Mouse (Mus musculus) inflammation-experienced regulatory T-cells, adult 6 months (primary cell): Measurements from ENCODE around the gene Tnnc1. TPM values are rescaled to one million over a fixed set of nuclear protein-coding genes. Genes with fewer than 3 reads are reported as not detected.

Experiments used
- ATAC-seq: one replicate; pipeline ENCODE4 v1.8.0; 2017
- polyA plus RNA-seq, 3 experiments: library from polyadenylated mRNA; unstranded; fragments of 100-300 nt; shearing (Covaris generic); gene quantifications; one replicate each; pipeline ENCODE4 v1.2.1; 2017

Gene Tnnc1
- not detected for polyA plus RNA-seq

- no peak for ATAC-seq
Observed at GRCm38 (mm10) chr14:31208084-31208483, at the start of gene Tnnc1. Gene Tnnc1, plus strand, starts transcription at chr14:31208312.

DNA sequence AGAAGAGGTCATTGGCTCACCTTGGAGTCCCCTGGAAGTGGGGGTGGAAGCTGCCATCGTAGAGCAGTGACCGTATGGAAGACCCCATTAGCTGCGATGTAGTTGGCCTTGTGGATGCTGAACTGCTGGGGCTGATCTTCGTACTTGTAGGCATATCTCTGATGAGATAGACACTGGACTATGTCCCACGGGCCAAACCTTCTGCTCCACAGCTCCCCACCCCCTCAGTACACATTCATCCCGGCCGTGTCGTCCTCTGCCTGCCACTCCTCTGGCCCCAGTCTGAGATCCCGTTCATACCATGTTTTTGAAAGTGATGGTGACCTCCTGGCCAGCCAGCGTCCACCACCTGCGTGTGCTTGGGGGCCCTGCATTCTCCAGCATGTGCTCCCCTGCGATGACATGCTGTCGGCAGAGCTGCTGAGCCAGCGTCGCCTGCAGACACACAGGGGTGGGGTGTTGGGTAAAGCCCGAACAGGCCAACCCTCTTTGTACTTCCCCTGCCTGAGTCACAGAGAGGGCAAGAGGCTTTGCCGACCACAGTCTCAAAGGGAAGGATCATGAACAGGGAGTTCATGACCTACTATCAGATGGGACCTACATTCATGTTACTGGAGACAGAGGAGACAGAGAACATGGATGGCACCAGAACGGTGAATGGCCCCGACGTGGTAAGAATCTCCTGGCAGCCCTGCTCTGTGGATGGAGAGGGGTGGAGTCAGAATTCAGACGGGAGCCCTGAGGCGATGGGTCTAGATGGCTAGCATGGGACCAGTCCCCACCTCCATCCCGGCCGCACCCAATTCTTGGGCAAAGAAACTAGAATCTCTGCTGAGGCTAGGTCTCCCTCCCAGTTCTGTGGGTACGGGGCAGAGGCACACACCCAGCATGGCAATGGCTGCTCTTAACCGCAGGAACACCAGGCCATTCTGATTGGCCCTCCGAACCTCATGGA, 47.6 kb upstream of the Tnnc1 start:
- ATAC-seq, result peak; percentile 63

DNA sequence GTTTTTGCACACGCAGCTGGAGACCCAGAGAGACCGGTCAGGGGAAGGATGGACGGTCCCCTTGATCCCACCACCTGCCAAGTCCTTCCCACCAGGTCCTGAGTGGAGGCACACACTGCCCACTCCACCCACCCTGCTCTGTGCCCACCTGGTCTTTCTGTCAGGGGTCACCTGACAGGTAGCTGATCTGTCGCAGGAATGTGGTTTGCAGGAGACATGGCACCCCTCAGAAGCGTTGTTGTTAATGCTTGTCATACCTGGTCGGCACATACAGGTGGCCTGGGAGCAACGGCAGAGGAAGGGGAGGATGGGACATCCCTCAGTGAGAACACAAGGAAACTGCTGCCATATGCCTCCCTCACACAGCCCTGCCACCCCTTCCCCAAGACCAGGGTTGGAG, 46.9 kb upstream of the Tnnc1 start:
- no peak for ATAC-seq

DNA sequence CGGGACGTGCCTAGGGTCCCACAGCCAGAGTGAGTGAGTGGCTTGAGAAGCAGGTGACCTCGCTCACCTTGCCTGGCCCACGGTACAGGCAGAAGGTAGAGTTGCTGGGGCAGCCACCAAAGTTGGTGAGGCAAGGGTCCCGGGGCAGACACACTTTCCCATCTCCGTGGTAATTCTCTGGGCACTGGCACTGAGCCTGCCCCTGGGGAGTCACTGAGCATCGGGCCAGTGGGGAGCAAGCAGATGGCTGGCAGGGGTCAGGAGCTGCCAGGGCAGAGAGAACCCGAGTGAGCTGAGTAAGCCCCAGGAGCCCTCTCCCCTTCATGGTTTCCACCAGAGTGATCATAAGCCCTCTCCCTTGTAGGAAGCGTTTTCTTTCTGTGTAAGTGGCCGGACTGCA, 46.5 kb upstream of the Tnnc1 start:
- ATAC-seq, result no peak

DNA sequence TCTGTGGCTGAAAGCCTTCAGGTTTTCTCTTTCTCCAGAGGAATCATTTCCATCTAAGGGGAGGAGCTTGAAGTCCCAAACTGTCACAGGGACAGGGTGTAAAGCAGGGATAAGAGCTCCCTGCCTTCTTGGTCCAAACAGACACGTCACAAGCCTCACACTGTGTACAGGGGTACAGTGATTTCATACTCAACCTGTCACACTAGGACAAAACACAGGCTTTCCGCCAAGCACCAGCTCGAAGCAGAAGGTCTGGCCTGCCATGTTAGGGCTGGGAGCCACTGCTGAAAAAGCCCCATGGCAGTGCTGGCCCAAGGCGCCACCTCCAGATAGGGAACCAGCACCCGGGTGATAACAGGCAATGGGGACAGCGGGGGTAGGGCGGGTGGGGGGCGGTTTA, 44.0 kb upstream of the Tnnc1 start:
- ATAC-seq, result no peak

- ATAC-seq, result no peak
Observed at GRCm38 (mm10) chr14:31165010-31165409, 43.1 kb upstream of the Tnnc1 start.

DNA sequence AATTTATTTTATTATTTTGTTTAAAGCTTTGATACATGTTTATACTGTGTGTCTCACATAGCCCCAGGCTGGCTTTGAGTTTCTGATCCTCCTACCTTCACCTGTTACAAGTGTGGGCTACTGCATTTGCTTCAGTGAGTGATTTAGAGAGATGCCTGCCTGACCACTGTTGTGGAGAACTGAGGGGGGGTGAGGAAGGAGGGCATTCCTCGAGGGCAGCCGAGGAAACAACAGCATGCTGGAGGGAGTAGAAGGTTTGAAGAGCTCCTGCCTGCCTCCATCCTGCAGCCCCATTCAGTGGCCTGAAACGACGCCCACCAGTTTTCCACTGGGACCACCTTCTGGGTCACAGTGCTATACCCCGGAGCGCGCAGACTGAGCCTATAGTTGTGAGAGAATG, 42.7 kb upstream of the Tnnc1 start:
- no peak for ATAC-seq

GRCm38 (mm10) chr14:31165991-31166630, 42.0 kb upstream of the Tnnc1 start:
- no peak for ATAC-seq

GRCm38 (mm10) chr14:31166827-31167226, 41.3 kb upstream of the Tnnc1 start:
- no peak for ATAC-seq

DNA sequence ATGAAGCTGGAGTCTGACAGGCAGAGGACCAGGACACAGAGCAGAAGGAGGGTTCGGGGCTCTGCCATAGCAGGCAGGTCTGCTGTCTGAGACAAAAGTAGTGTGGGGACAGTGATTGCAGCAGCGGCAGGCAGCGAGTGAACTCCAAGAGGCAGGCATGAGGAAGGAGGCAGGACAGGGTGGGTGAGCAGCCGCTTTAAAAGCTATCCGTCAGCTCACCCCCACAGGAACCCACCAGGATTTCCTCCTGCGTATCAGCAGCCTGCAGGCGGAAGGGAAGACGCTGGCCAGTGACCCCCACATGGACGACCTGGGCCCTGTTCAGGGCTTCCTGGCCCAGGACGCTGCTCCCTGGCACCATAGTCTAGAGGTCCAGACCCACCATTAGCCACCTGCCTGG, 39.7 kb upstream of the Tnnc1 start, which contains the start of gene Stab1:
Stab1 (minus strand) TSS at position 217 of the 400 bp plus-strand sequence.
- no peak for ATAC-seq

- no peak for ATAC-seq
Observed at GRCm38 (mm10) chr14:31169508-31169907, 38.6 kb upstream of the Tnnc1 start.

- ATAC-seq, result no peak
Observed at GRCm38 (mm10) chr14:31170963-31171362, 37.1 kb upstream of the Tnnc1 start.

DNA sequence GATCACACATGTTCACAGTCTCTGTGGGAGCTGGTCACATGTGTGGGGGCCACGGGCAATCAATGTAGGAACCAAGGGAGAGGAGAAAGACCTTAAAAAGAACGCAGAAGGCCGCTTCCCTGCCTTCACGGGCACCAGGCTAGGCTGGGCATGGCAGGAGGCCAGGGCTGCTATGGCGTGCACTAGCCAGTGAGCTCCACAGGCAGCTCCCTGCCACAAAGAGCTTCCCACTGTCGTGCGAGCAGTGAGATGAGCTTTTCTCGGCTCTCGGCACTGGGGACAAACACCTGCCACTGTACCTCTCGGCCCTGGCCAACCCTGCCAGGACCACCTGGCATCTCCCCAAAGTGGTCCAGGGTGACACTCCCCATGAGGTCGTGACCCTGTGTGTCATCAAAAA, 36.7 kb upstream of the Tnnc1 start:
- ATAC-seq, result no peak

- ATAC-seq, result no peak
Observed at GRCm38 (mm10) chr14:31171821-31172220, 36.3 kb upstream of the Tnnc1 start.

DNA sequence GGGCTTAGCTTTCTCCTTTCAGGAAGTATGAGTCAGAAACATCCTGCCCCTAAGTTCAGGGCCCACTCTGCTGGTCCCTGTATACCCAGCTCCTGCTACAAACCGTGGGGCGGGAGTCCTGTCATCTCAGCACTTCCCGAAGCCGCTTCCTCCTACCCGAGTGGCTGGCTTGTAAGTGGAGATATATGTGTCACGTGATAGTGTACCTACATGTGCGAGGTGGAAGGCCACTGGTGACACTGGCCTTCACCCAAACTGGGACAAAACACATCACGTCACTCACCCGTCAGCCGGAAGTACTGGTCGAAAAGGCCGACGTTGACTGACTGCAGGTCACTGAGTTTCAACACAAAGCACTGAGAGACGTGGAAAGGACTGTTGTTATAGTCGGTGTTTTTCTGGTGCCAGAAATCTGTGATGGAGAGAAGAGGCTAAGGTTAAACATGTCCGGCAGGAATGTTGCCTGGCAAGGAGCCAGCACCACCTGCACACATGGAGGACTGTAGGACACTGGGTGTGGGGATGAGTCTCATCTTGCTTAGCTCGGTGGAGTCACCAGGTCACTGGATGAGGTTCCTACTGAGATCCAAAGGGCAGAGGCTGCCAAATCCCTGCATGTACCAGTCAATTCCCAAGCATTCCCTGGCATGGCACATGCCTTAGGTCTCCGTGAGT, 35.2 kb upstream of the Tnnc1 start:
- no peak for ATAC-seq

DNA sequence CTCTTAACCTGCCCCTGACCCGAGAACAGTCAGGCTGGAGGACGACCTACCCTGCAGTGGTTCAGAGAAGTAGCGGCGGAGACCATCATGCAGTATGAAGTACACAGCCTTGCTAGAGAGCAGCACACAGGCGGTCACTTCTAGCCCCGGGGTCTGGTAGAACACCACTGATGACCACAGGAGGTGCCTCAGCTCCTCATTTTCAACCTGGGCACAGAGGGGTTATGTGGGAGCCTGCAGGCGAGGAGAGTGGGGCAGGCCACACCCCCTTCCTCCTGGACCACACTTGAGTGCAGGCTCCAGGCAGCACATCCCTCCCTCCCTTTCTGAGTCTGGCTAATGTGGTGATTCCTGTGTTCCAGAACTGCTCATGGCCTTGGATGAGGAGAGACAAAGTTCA, 34.6 kb upstream of the Tnnc1 start:
- ATAC-seq, result no peak

DNA sequence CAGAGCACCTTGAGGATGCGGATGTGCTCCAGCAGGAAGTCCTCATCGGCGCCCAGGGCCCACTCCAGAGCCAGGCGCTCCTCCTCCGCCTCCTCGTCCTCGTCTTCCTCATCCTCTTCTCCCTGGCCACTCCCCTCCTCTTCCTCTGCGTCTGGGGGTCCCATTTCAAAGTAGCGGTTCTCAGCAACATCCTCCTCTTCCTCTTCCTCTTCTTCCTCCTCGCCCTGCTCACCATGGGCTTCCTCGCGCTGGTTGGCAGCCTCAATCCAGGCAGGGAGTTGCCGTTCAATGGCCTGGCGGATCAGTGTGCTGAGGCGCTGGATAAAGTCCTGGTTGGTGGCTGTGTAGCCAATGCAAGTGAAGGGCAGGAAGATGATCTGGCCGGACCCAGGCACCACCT, 30.8 kb upstream of the Tnnc1 start:
- no peak for ATAC-seq

DNA sequence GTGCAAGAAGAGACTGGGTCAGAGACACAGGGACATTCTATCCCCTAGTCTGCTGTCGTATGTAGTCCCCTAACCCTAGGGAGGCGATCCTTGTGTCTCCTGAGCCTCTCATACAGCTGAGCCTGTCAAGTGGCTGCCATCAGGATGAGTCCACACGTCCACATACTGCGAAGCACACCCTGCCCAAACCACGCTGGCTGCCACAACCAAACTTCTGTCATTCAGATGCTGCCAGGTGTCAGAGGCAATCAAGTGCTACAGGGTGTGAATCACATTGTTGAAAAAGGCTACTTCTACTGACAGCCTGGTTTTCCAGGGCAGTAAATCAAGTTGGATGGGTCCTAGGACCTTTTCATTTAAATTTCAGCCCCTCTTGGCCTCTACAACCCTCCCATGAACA, 30.4 kb upstream of the Tnnc1 start:
- ATAC-seq, result no peak

GRCm38 (mm10) chr14:31179677-31180365, 28.3 kb upstream of the Tnnc1 start:
- ATAC-seq, result no peak

- ATAC-seq, result no peak
Observed at GRCm38 (mm10) chr14:31181512-31181911, 26.6 kb upstream of the Tnnc1 start.

GRCm38 (mm10) chr14:31182786-31183290, 25.3 kb upstream of the Tnnc1 start:
- ATAC-seq, result no peak

DNA sequence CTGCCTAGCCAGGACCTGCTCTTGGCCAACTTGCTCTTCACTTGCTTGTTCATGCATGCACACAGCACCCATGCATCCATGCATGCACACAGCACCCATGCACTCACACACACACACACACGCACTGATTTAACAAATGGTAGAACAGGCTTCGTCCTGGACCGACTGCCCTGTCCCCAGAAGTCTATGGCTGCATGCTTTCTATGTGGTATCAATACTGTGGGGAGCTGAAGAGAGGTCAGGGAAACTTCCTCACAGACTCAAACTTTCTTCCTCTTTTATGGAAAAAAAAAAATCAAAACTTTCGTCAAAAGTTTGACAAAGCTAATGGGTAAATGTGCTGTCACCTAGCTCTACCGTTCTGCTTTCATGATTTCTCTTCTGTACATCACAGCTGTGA, 24.6 kb upstream of the Tnnc1 start:
- ATAC-seq, result no peak

DNA sequence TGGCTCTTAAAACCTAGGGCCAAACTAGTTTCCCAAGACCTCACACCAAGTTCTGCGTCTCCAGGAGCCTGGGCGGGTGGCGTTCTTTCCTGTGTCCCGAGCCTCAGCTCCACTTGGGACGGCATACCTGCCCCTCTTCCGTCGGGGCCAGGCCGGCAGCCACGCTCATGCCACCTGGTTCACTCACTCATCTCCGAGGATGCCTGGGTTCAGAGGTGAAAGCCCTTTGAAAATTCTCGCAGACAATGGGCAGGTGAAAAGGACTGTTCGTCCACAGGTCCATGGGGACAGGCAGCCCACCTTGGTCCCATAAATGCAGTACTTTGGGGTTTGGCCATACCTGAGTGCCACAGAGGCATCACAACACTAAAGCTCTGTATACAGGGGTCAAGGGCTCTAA, 23.9 kb upstream of the Tnnc1 start:
- ATAC-seq, result no peak
